Mouse (Mus musculus) midbrain, postnatal 0 days (tissue): ENCODE measurements around the gene Trim38. TPM values are rescaled to one million over a fixed set of nuclear protein-coding genes. Genes with fewer than 3 reads are reported as not detected.
"Not testable (repeated sequence)": the region's sequence is repeated elsewhere in the genome, so short reads cannot be mapped to it uniquely, and the experiment has no call there.

Experiments
- ATAC-seq: fragments of 200-750 bp; cut with Nextera tagmentation; 2 replicates; pipeline ENCODE4 v1.8.0; 2017; ENCODE audit warnings: moderate number of reproducible peaks, mild to moderate bottlenecking, moderate TSS enrichment, moderate library complexity; ENCODE audit not compliant: low FRiP score
- DNase-seq: peaks from one replicate; pipeline ENCODE4 v3.0.0-alpha.2; 2015; ENCODE audit warnings: low spot score
- H3K27ac ChIP-seq: fragments of 300-500 bp; sonication (generic); 2 replicates; pipeline ENCODE4 v1.5.1; 2014; ENCODE audit warnings: low read depth, mild to moderate bottlenecking, low read length, mixed read lengths
- H3K27me3 ChIP-seq: fragments of 300-500 bp; sonication (generic); 2 replicates; pipeline ENCODE4 v1.6.1; 2014; ENCODE audit warnings: low read length, control low read depth, mixed read lengths; ENCODE audit not compliant: insufficient read depth
- H3K36me3 ChIP-seq: fragments of 300-500 bp; sonication (generic); 2 replicates; pipeline ENCODE4 v1.6.1; 2014; ENCODE audit warnings: low read length, control low read depth, mixed read lengths; ENCODE audit not compliant: insufficient read depth
- H3K4me1 ChIP-seq: fragments of 300-500 bp; sonication (generic); 2 replicates; pipeline ENCODE4 v1.6.1; 2014; ENCODE audit warnings: mild to moderate bottlenecking, control low read depth, antibody characterized with exemption, low read length, mixed read lengths; ENCODE audit not compliant: insufficient read depth
- H3K4me2 ChIP-seq: fragments of 300-500 bp; sonication (generic); 2 replicates; pipeline ENCODE4 v1.6.1; 2014; ENCODE audit warnings: low read depth, mild to moderate bottlenecking, low read length, mixed read lengths; ENCODE audit not compliant: poor library complexity, severe bottlenecking
- H3K4me3 ChIP-seq: fragments of 300-500 bp; sonication (generic); 2 replicates; pipeline ENCODE4 v1.5.1; 2014; ENCODE audit warnings: low read depth, mild to moderate bottlenecking, low read length, moderate library complexity
- H3K9ac ChIP-seq: fragments of 300-500 bp; sonication (generic); replicated peaks from 2 replicates; pipeline ENCODE4 v1.6.1; 2014; ENCODE audit warnings: mild to moderate bottlenecking, low read length, moderate library complexity, mixed read lengths; ENCODE audit not compliant: poor library complexity, severe bottlenecking
- H3K9me3 ChIP-seq: fragments of 300-500 bp; sonication (generic); 2 replicates; pipeline ENCODE4 v1.6.1; 2016; ENCODE audit warnings: low read length, control low read depth
- CTCF ChIP-seq: IDR thresholded peaks from 2 replicates; pipeline ENCODE4 v1.5.1; 2016; ENCODE audit warnings: antibody characterized with exemption, mild to moderate bottlenecking
- WGBS: fragments of 180-500 bp; shearing (Covaris S2); extraction: QIAGEN DNeasy Blood & Tissue Kit; methylation state at CpG from one replicate; pipeline ENCODE4 v1.1.7; 2014; 5-methylcytosine and 5-hydroxymethylcytosine counted together
- polyA plus RNA-seq: library from polyadenylated mRNA; unstranded; fragments of >200 nt; fragmentation: Nextera tagmentation; extraction: Ambion mirVana; gene quantifications from 2 replicates; pipeline ENCODE4 v1.2.1, GENCODE M21; 2015
- total RNA-seq: library from RNA; depleted of rRNA; stranded (reverse); fragments of >200 nt; gene quantifications from 2 replicates; pipeline ENCODE4 v1.2.3, GENCODE M21; 2014; rRNA removed

The Trim38 gene
- total RNA-seq, result not detected in 2 replicates
- polyA plus RNA-seq, result 0.10 TPM in 1 of 2 replicates, not detected in the other

- not testable (repeated sequence) for H3K9me3 ChIP-seq, H3K9ac ChIP-seq, H3K27me3 ChIP-seq, H3K4me1 ChIP-seq, H3K36me3 ChIP-seq, DNase-seq, ATAC-seq, H3K27ac ChIP-seq, H3K4me3 ChIP-seq, H3K4me2 ChIP-seq
- WGBS, result 86% methylated on average over 2 of the region's 2 CpGs
These were observed at the start of gene Trim38 for GRCm38 (mm10) chr13:23769613-23770012. Trim38 (plus strand) TSS chr13:23769913.

- 82% methylated on average over 4 of the region's 4 CpGs for WGBS
- no peaks in the 10 kb centered on the region for H3K36me3 ChIP-seq
- TF ChIP-seq CTCF, result no peak
- no peak for DNase-seq
- H3K4me3 ChIP-seq, result no peak overlapping the region
- no peak overlapping the region for H3K9ac ChIP-seq
- no peak overlapping the region for H3K27ac ChIP-seq
- no peak overlapping the region for H3K4me2 ChIP-seq
- no peaks in the 10 kb centered on the region for H3K4me1 ChIP-seq
- ATAC-seq, result no peak
- H3K9me3 ChIP-seq, result no peaks in the 10 kb centered on the region
- no peaks in the 10 kb centered on the region for H3K27me3 ChIP-seq
These were observed 45.5 kb upstream of the Trim38 start for GRCm38 (mm10) chr13:23724239-23724638.

DNA sequence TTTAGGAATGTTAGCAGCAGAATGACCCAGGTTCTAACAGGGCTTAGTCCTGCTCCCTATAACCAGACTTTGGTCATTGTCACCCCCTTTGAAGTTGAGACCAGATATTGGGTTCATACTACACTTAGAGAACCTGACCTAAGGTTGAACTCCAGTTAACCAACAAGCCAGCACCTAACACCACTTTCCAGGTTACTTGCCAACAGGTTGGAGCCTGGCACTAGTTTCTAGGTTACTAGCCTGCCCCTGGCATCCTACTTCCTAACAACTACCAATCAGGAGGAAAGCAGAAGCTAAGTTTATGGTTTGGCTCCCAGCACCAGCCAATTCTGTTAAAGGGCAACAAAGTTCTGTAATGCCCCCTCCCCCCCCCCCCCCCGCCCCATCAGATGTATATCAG, 44.5 kb upstream of the Trim38 start:
- no peaks in the 10 kb centered on the region for H3K9me3 ChIP-seq
- no peak overlapping the region for H3K4me2 ChIP-seq
- no peak overlapping the region for H3K27ac ChIP-seq
- TF ChIP-seq CTCF, result no peak
- H3K4me3 ChIP-seq, result no peak overlapping the region
- no CpG with 5 or more reads among the region's 1 CpGs for WGBS
- H3K36me3 ChIP-seq, result no peaks in the 10 kb centered on the region
- no peaks in the 10 kb centered on the region for H3K4me1 ChIP-seq
- H3K27me3 ChIP-seq, result no peaks in the 10 kb centered on the region
- no peak for ATAC-seq
- no peak overlapping the region for H3K9ac ChIP-seq
- DNase-seq, result no peak

- H3K36me3 ChIP-seq, result no peaks in the 10 kb centered on the region
- no peaks in the 10 kb centered on the region for H3K27me3 ChIP-seq
- H3K4me2 ChIP-seq, result no peak overlapping the region
- no peak overlapping the region for H3K4me3 ChIP-seq
- DNase-seq, result no peak
- H3K9ac ChIP-seq, result no peak overlapping the region
- H3K9me3 ChIP-seq, result no peaks in the 10 kb centered on the region
- H3K27ac ChIP-seq, result no peak overlapping the region
- WGBS, result 84% methylated on average over 18 of the region's 18 CpGs
- no peak for ATAC-seq
- H3K4me1 ChIP-seq, result no peaks in the 10 kb centered on the region
- TF ChIP-seq CTCF, result no peak
These were observed 41.1 kb upstream of the Trim38 start for GRCm38 (mm10) chr13:23728472-23729191.

- H3K4me2 ChIP-seq, result no peak overlapping the region
- no peaks in the 10 kb centered on the region for H3K36me3 ChIP-seq
- H3K27ac ChIP-seq, result no peak overlapping the region
- H3K9me3 ChIP-seq, result no peaks in the 10 kb centered on the region
- H3K27me3 ChIP-seq, result no peaks in the 10 kb centered on the region
- no peak overlapping the region for H3K4me3 ChIP-seq
- TF ChIP-seq CTCF, result no peak
- WGBS, result 89% methylated on average over 9 of the region's 9 CpGs
- no peaks in the 10 kb centered on the region for H3K4me1 ChIP-seq
- H3K9ac ChIP-seq, result no peak overlapping the region
- DNase-seq (no peak), ATAC-seq (no peak)
These were observed 40.6 kb upstream of the Trim38 start for GRCm38 (mm10) chr13:23729192-23729525.

GRCm38 (mm10) chr13:23729706-23730105, 40.0 kb upstream of the Trim38 start:
- Histone ChIP-seq H3K9ac (no peak overlapping the region), H3K27me3 (no peaks in the 10 kb centered on the region), H3K27ac (no peak overlapping the region), H3K9me3 (no peaks in the 10 kb centered on the region), H3K4me3 (no peak overlapping the region), H3K4me1 (no peaks in the 10 kb centered on the region), H3K4me2 (no peak overlapping the region), H3K36me3 (no peaks in the 10 kb centered on the region)
- DNase-seq (no peak), ATAC-seq (no peak)
- no peak for TF ChIP-seq CTCF
- 91% methylated on average over 5 of the region's 5 CpGs for WGBS
